Mouse (Mus musculus): Measurements from ENCODE around the gene Ofcc1.

Ofcc1 gene

DNA sequence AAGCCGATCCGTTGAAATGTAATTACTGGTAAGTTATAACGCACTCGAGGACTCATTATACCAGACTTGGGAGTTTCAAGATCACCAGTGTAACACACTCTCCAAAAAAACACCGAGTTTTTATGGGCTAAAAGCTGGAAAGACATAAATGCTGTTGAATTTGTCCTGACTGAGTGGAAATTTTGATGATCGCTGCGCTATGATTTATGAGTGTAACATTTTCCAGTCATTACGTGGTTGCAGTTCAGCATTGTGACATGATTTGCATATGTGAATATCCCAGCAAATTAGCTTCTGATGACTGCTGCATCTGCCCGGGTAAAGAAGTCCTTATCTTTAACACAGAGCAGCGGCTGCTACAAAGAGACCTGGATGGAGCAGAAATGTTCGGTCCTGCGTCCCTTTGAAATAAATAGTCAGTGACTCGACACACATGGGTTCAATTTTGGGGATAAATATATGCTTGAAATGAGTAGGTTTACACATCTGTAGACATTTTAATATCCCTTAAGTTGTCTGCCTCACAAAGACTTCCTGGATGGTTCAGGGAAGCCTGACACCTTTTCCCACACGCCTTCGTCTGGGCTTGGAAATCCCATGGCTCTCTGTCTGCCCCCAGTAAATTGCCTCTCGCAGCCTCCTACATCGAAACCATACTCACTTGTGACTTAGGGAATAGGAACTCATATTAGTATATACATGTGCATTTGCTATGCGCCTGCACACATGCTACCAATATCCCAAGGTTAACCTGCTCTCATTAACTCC is 381.8 kb downstream of the Ofcc1 start:
- DNase-seq: no peak

DNA sequence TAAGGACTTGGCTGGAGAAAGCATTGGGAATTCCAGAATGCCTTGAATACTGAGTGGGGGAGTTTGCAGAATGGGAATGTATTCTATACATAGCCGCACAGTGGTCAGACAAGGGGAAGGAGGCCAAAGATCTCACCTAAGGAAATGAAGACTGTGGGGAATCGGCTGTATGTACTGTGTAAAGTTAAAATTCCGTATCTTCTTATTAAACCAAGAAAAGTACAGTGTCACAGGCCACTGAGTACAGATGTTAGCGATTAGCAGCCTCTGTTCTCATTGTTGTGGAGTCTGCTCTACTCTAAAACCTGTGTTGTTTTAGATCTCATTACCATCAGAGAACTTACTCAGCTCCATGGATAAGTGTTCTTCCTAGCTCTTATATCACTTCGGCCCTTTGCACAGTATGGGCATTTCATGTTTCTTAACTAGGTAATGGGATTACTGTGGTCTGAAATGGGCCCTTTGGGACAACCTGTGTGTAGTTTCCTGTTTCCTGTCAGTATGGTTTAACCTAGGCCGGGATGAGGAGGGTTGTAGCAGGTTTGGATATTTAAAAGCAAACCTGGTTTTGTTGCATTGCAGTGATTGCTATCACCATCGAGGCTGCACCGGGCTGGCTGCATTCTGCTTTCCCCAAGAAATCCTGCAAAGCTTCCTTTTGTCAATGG is 392.8 kb downstream of the Ofcc1 start:
- no peak for DNase-seq

DNA sequence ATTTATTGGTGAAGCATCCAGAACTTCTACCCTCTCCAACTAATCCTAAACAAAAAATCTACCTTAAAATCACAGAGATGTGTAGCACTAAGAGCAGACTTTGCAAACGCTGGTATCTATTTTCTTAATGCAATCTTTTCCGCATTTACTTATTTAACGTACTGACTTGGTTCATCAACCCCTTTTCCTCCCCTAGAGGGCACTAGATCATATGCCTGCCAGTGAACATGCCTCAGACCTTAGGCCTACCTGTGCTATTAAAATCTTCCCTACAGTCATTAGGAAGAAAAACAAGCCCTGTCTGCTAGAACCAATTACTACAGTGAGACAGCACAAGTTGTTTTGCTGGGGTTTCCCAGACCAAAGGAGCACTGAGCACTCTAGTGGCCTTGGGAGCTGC is 404.0 kb downstream of the Ofcc1 start:
- DNase-seq: no peak

DNA sequence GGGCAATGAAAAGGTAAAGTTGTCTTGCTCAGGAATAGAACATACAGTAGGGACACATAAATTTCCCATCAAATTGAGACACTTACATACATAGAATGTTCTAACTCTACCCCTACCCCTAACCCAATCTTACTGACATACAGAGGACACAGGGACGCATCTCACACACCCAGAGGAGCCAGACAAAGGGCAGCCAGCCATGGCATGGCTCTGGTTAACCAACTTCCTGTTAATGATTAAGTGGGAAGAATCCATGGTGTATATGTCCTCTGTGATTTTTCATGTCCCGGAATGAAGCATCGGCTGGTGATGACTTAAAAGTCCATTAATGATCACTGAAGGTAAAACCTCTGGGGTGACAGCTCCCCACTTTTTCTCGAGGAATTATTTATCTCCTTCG is 405.2 kb downstream of the Ofcc1 start:
- no peak for DNase-seq

Data from thymus, postnatal 36 days (tissue).